Mouse (Mus musculus): Measurements from ENCODE around the gene Olfr667.
"Not testable (repeated sequence)": the region's sequence is repeated elsewhere in the genome, so short reads cannot be mapped to it uniquely, and the experiment has no call there.

The Olfr667 gene

GRCm38 (mm10) chr7:104921382-104921781 lies at the start of gene Olfr667:
Olfr667 (minus strand) TSS chr7:104921482.
- no peak for DNase-seq (ENCODE audit: low spot score in 2 of 2)

DNA sequence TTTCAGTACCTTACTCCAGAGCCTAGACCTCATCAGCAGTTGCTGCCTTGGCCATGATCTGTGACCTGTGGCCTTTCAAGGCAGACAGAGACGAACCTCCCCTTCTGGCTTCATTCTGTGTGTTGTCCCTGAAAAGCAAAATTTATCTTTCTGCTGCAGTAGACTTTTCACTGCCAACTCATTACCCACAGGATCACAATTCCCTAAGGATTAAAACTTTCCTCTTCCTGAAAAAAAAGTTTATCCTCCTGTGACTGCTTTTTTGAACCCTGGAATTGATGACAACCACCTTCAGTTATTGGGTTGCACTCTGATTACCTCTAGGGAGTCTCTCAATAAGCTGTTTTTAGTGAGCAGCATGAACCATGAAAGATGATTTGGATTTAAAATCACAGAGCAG lies 41.2 kb upstream of the Olfr667 start, which contains the start of gene Olfr670:
Gene Olfr670 (minus strand): TSS at position 101 of the 400 bp plus-strand sequence.
- DNase-seq (ENCODE audit: low spot score in 2 of 2) = no peak

DNA sequence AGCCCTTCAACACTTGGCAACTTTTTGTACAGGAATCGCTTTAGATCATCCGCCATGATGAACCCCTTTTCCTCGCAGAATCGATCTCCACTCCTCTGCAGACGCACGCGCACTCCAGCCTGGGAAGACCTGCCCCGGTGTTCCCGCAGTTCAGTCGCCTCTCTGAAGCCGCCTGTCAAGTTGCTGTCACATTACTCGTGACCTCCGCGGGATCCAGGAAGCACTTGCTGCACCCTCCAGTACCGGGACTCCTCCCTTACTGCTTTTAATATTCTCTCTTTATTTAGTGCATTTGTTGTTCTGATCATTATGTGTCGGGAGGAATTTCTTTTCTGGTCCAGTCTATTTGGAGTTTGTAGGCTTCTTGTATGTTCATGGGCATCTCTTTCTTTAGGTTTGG lies 29.0 kb upstream of the Olfr667 start:
- not testable (repeated sequence) for DNase-seq (ENCODE audit: low spot score in 2 of 2)

DNA sequence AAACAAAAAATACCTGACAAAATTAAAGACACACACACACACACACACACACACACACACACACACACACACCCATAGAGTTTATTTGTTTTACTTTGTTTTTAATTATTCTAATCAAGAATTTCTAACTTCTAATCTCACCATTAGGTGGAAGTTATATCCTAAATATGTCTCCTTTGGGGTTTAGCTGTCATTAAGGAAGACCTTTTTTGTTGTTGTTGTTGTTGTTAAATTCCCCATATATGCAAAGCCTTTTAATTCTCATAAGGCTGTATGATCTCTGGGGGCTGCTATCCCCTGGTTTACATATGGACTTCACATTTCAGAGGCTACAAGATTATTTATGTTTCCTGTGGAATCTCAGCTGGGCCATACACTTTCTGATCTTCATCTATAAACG lies 12.7 kb upstream of the Olfr667 start, which contains the start of gene Olfr669:
Gene Olfr669 (plus strand): TSS at position 301 of the 400 bp plus-strand sequence.
- no peak for DNase-seq (ENCODE audit: low spot score in 2 of 2)

DNA sequence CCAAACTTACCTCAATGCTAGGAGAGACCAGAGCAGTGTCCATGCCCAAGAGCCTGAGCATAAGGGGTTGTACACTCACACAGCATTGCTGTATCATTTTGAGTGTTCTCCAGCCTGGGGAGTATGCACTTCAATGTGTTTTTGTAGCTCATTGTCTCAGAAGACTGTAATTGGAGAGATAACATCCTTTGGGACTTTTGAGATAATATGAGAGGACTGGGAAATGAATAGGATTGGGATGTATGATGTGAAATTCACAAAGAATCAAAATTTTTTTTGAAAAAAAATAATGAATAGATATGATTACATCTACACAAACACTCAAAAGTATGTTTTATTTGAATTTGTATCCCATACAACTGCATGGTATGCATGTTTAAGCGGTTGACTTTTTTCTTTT lies 6.7 kb upstream of the Olfr667 start, which contains the start of gene Olfr668:
Gene Olfr668 (minus strand): TSS at position 101 of the 400 bp plus-strand sequence.
- DNase-seq (ENCODE audit: low spot score in 2 of 2) = no peak

DNA sequence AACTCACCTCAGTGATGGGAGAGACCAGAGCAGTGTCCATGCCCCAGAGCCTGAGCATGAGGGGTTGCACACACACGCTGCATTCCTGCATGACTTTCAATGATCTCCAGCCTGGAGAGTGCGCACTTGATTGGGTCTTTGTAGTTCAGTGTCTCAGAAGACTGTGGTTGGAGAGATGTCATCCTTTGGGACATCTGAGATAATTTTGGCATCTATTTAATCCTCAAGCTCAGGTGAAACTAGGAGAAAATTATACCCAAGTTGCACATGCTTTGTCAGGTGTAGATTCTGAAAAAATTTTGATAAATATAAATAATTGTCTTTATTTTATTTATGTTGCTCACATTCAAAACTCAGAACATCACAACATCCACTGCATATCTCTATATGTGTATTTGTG lies 25.4 kb downstream of the Olfr667 start, which contains the start of gene Olfr666:
Gene Olfr666 (minus strand): TSS at position 101 of the 400 bp plus-strand sequence.
- no peak for DNase-seq (ENCODE audit: low spot score in 2 of 2)

- no peak for DNase-seq (ENCODE audit: low spot score in 2 of 2)
Measured at GRCm38 (mm10) chr7:104877731-104878130, 43.6 kb downstream of the Olfr667 start, which contains the start of gene Olfr665. Olfr665 (plus strand) TSS chr7:104878031.

Measured in spleen, postnatal 4 days (tissue).